Mouse (Mus musculus): ENCODE measurements around the gene Cd300a.
"Not testable (repeated sequence)": the region's sequence is repeated elsewhere in the genome, so short reads cannot be mapped to it uniquely, and the experiment has no call there.

The Cd300a gene

GRCm38 (mm10) chr11:114907567-114907966 is 17.7 kb downstream of the Cd300a start:
- no peak for DNase-seq (ENCODE audit: inconsistent ontology term)

DNA sequence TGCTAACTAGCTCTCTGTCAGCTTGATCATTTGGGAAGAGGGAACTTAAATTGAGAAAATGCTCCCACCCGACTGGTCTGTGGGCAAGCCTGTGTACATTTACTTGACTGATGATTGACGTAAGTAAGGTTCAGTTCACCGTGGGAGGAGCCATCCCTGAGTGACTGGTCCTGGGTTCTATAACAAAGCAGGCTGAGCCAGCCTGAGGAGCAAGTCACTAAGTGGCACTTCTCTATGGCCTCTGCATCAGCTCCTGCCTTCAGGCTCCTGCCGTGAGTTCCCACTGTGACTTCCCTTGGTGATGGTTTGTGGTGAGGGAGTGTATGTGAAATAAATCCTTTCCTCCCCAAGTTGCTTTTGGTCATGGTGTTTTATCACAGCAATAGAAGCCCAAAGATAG is 18.2 kb downstream of the Cd300a start:
- no peak for DNase-seq (ENCODE audit: inconsistent ontology term)

DNA sequence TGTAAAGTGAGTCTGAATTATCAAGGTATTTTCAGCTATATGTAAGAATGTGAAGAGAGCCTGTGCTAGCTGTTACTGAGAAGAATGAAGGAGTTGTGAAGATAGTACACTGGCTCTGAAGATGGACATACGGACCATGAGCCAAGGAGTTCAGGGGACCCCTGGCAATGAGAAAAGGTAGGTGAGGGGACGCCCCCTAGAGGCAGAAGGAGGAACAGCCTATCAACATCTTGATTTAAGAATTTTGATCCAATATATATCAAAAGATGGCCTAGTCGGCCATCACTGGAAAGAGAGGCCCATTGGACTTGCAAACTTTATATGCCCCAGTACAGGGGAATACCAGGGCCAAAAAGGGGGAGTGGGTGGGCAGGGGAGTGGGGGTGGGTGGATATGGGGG is 19.7 kb downstream of the Cd300a start:
- DNase-seq (ENCODE audit: inconsistent ontology term): not testable (repeated sequence)

DNA sequence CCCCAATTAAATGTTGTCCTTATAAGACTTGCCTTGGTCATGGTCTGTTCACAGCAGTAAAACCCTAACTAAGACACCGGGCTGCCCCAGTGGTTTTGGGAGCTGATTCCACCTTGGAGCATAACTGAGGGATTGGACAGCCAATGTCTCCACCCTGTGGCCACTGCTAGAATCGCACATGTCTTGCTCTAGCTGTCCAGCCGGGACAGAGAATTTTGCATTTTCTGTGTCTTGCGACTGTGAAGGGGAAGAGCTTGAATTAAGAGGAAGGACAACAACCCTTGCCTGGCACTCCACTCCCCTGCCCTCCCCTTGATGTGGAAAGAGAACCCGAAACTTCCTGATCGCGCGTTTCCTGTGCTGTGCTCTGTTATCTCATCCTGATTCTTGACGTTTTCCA is 23.0 kb downstream of the Cd300a start:
- peak; percentile 61 for DNase-seq (ENCODE audit: inconsistent ontology term)

GRCm38 (mm10) chr11:114914978-114915377 is 25.1 kb downstream of the Cd300a start:
- no peak for DNase-seq (ENCODE audit: inconsistent ontology term)

GRCm38 (mm10) chr11:114917120-114917519 is 27.3 kb downstream of the Cd300a start:
- DNase-seq (ENCODE audit: inconsistent ontology term): no peak

DNA sequence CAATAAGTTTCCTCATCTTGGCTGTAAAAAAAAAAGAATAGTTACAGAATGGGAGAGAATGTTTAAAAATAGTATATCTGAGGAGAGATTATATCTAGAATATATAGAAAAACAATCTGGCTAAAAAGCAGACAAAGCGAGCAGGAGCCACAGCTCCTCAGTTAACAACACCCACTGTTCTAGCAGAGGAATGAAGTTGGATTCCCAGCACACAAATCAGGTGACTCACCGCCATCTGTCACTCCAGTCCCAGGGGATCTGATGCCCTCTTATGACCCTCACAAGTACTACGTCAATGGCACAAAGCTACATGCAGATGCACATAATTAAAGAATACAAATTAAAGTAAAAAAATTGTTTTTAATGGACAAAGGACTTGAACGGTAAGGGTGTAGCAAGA is 32.6 kb downstream of the Cd300a start:
- DNase-seq (ENCODE audit: inconsistent ontology term): no peak

DNA sequence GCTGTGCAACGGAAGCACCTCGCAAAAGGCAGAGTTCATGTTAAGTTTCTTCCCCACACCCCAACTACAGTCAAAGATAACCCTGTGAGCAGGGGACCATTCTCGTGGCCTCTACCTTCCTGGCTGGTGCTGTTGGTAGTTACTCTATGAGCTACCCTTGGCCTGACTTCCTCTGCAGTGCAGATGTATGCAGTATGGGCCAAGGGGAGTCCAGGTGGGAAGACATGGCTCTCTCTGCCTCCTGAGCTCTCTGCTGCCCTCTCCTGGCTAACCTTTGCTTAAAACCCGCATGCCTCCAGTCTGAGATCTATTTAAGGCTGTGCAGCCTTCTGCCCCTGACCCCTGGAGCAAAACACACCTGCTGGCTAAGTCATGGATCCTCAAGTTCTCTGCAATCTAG is 34.1 kb downstream of the Cd300a start:
- no peak for DNase-seq (ENCODE audit: inconsistent ontology term)

GRCm38 (mm10) chr11:114929581-114929980 is 39.7 kb downstream of the Cd300a start:
- peak; percentile 60 for DNase-seq (ENCODE audit: inconsistent ontology term)

DNA sequence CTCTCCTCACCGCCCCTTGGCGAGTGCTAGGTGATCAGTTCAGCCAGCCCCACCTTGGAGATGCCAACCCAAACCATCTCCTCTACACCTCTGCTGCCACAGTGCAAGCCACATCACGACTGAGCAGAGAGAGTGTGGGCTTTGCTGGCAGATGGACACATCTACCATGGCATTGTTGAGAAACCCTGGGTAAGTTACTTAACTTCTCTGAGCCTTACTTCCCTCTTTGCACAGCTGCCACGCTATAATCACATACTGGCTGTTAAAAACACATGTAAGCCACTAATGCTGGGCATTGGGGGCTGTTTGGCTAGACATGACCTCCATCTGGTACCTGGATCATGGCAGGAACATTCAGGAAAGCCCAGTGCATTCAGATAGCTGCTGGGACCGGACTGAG is 41.2 kb downstream of the Cd300a start:
- DNase-seq (ENCODE audit: inconsistent ontology term): no peak

GRCm38 (mm10) chr11:114933591-114933990 is 43.8 kb downstream of the Cd300a start:
- DNase-seq (ENCODE audit: inconsistent ontology term): no peak

DNA sequence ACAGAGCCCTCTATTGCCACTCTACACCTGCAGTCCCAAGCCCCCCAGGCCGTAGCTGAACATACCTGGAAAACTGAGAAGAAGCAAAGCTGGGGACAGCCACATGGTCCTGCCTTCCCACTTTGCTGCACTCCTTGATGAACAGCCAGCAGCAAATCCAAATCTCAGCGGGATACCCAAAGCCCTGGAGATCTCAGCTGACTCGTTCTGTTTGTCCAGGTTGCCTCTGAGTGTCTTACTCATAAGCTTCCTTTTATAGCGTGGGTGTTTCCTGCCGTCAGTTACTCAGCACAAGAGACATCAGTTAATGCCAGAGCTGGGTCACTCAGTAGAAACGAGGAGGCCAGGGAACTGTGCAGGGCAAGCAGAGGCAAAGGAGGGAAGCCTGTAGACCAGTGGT is 44.3 kb downstream of the Cd300a start, which contains the start of gene Cd300lb:
Cd300lb (minus strand) TSS at position 243 of the 400 bp plus-strand sequence.
- peak; percentile 9 for DNase-seq (ENCODE audit: inconsistent ontology term)
